Mouse (Mus musculus): ENCODE measurements around the gene Rai14. TPM values are rescaled to one million over a fixed set of nuclear protein-coding genes. Genes with fewer than 3 reads are reported as not detected.

Rai14 gene
- polyA plus RNA-seq, 1 experiment, result 27.4 TPM

DNA sequence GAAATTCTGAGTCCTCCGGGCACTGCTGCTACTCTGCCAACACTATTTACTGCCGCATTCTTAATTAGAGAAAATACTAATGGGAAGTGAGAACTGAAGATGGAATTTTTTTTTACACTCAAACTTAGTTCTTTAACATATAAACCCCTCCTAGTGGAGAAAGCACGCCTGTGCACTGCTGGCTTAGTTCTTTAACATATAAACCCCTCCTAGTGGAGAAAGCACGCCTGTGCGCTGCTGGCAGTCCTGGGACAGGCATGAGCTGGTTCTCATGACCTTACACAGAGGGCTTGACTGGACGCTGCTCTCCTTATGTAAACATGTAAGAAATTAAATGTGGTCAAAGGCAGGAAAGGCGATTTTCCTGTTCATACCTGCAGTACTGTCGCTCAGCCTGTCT is 131.0 kb downstream of the Rai14 start:
- Histone ChIP-seq H3ac (ENCODE audit: control insufficient read depth, insufficient read length) (no peak overlapping the region), H3K4me3 (no peak overlapping the region), H3K79me2 (ENCODE audit: control insufficient read depth, insufficient read depth) (no peaks in the 10 kb centered on the region), H3K36me3 (ENCODE audit: control insufficient read depth, insufficient read depth) (peaks cover 37% of the 10 kb centered on the region), H3K4me2 (ENCODE audit: low read depth) (no peak overlapping the region), H3K27me3 (ENCODE audit: control insufficient read depth, insufficient read depth, insufficient read length) (no peaks in the 10 kb centered on the region)
- TF ChIP-seq E2F4 (IDR thresholded peaks at IDR 0.05; ENCODE audit: insufficient read depth), result no peak
- TF ChIP-seq TCF3 (IDR thresholded peaks at IDR 0.05; ENCODE audit: insufficient read length, low read depth), result no peak
- TF ChIP-seq MYOD1 (IDR thresholded peaks at IDR 0.05; ENCODE audit: control insufficient read depth in 1 of 3, insufficient read length in 2 of 3, low read depth in 2 of 3), result no peak
- TF ChIP-seq USF1 (IDR thresholded peaks at IDR 0.05; ENCODE audit: low read depth), result no peak
- no peak for TF ChIP-seq POLR2A (IDR thresholded peaks at IDR 0.05; ENCODE audit: insufficient read length, low read depth)
- TF ChIP-seq MAX (IDR thresholded peaks at IDR 0.05; ENCODE audit: low read depth), result no peak
- TF ChIP-seq TCF12 (IDR thresholded peaks at IDR 0.05; ENCODE audit: insufficient read depth, poor library complexity, severe bottlenecking), result no peak
- TF ChIP-seq CEBPB (IDR thresholded peaks at IDR 0.05; ENCODE audit: insufficient read depth, poor library complexity, severe bottlenecking), result no peak
- no peak for TF ChIP-seq REST (IDR thresholded peaks at IDR 0.05; ENCODE audit: insufficient read depth, insufficient read length)
- TF ChIP-seq SRF (IDR thresholded peaks at IDR 0.05; ENCODE audit: control insufficient read depth, insufficient read length, low read depth), result no peak
- no peak for TF ChIP-seq MYOG (IDR thresholded peaks at IDR 0.05; ENCODE audit: control insufficient read depth in 1 of 3, insufficient read depth in 1 of 3, insufficient read length in 2 of 3, low read depth in 2 of 3)
- TF ChIP-seq POLR2AphosphoS2 (IDR thresholded peaks at IDR 0.05; ENCODE audit: insufficient read length, low read depth), result no peak

DNA sequence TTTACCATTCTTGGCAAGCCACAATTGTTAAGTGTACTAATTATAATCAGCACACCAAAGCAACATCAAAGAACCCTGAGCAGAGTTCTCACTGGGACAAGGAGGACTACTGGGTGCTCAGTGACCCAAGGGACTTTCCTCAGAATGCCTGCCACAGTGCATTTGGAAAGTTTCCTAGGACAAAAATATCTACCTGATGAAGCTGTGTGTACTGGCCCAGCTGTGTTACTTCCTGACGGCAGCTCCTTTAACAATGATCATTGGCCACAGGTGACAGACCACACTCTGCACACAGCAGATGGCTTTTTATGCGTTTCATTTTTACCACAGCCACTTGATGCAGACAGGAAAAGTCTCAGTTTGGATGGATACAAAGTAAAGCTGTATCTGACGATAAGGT is 135.3 kb downstream of the Rai14 start:
- Histone ChIP-seq H3K4me3 (no peak overlapping the region), H3K27me3 (ENCODE audit: control insufficient read depth, insufficient read depth, insufficient read length) (no peaks in the 10 kb centered on the region), H3ac (ENCODE audit: control insufficient read depth, insufficient read length) (no peak overlapping the region), H3K79me2 (ENCODE audit: control insufficient read depth, insufficient read depth) (no peaks in the 10 kb centered on the region), H3K4me2 (ENCODE audit: low read depth) (no peak overlapping the region), H3K36me3 (ENCODE audit: control insufficient read depth, insufficient read depth) (peaks cover 52% of the 10 kb centered on the region)
- TF ChIP-seq MAX (IDR thresholded peaks at IDR 0.05; ENCODE audit: low read depth) (no peak), REST (IDR thresholded peaks at IDR 0.05; ENCODE audit: insufficient read depth, insufficient read length) (no peak), MYOG (IDR thresholded peaks at IDR 0.05; ENCODE audit: control insufficient read depth in 1 of 3, insufficient read depth in 1 of 3, insufficient read length in 2 of 3, low read depth in 2 of 3) (no peak), E2F4 (IDR thresholded peaks at IDR 0.05; ENCODE audit: insufficient read depth) (no peak), MYOD1 (IDR thresholded peaks at IDR 0.05; ENCODE audit: control insufficient read depth in 1 of 3, insufficient read length in 2 of 3, low read depth in 2 of 3) (no peak), SRF (IDR thresholded peaks at IDR 0.05; ENCODE audit: control insufficient read depth, insufficient read length, low read depth) (no peak), TCF3 (IDR thresholded peaks at IDR 0.05; ENCODE audit: insufficient read length, low read depth) (no peak), USF1 (IDR thresholded peaks at IDR 0.05; ENCODE audit: low read depth) (no peak), TCF12 (IDR thresholded peaks at IDR 0.05; ENCODE audit: insufficient read depth, poor library complexity, severe bottlenecking) (no peak), POLR2AphosphoS2 (IDR thresholded peaks at IDR 0.05; ENCODE audit: insufficient read length, low read depth) (no peak), POLR2A (IDR thresholded peaks at IDR 0.05; ENCODE audit: insufficient read length, low read depth) (no peak), CEBPB (IDR thresholded peaks at IDR 0.05; ENCODE audit: insufficient read depth, poor library complexity, severe bottlenecking) (no peak)

DNA sequence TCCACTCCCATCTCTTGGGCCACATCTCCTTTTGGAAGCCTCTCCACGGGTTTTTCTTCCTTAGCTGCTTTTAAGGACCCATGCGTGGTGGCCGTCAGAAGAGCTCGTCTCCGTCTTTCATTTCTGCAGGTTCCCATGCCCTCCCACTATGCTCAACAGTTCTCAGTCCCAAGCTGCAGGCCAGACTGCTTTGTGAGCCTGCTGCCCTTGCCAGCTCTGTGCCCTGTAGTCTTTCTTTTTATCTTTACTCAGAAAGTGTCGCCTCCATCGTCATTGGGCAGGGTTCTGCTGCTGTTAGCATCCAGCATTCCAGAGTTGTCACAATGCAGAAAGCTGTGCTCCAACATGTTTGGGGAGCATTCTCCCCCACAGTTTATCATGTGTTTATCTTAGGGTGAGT is 147.9 kb downstream of the Rai14 start:
- peaks cover 47% of the 10 kb centered on the region for H3K36me3 ChIP-seq (ENCODE audit: control insufficient read depth, insufficient read depth)
- H3ac ChIP-seq (ENCODE audit: control insufficient read depth, insufficient read length), result no peak overlapping the region
- H3K79me2 ChIP-seq (ENCODE audit: control insufficient read depth, insufficient read depth), result no peaks in the 10 kb centered on the region

DNA sequence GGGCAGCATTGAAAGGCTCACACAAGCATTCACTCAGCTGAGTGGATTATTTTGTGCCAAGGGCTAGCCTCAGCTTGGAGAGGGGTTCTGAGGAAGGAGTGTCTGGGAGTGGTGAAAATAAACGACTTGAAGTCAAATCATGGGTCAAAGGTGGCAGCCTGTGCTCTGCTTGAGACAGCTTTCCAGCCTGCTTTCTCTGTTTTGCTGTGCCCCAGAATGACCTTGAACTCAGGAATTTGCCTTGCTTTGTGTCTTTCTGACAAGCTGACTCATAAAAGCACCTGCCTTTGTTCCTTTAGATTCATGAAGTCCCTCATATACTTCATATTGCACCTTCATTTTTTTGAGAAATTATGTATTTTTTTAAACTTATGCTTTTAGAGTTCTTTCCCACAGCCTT is 150.2 kb downstream of the Rai14 start:
- no peak overlapping the region for H3K4me3 ChIP-seq
- no peak overlapping the region for H3ac ChIP-seq (ENCODE audit: control insufficient read depth, insufficient read length)
- H3K36me3 ChIP-seq (ENCODE audit: control insufficient read depth, insufficient read depth), result peaks cover 26% of the 10 kb centered on the region
- TF ChIP-seq E2F4 (IDR thresholded peaks at IDR 0.05; ENCODE audit: insufficient read depth), result no peak
- peak; percentile 21 for TF ChIP-seq POLR2AphosphoS2 (IDR thresholded peaks at IDR 0.05; ENCODE audit: insufficient read length, low read depth)
- TF ChIP-seq MYOD1 (IDR thresholded peaks at IDR 0.05; ENCODE audit: control insufficient read depth in 1 of 3, insufficient read length in 2 of 3, low read depth in 2 of 3), result no peak
- H3K79me2 ChIP-seq (ENCODE audit: control insufficient read depth, insufficient read depth), result no peaks in the 10 kb centered on the region
- no peaks in the 10 kb centered on the region for H3K27me3 ChIP-seq (ENCODE audit: control insufficient read depth, insufficient read depth, insufficient read length)
- H3K4me2 ChIP-seq (ENCODE audit: low read depth), result no peak overlapping the region

More for the DNA sequence above, 147.9 kb downstream of the Rai14 start:
- Histone ChIP-seq H3K4me2 (ENCODE audit: low read depth) (no peak overlapping the region), H3K27me3 (ENCODE audit: control insufficient read depth, insufficient read depth, insufficient read length) (no peaks in the 10 kb centered on the region), H3K4me3 (no peak overlapping the region)
- TF ChIP-seq POLR2AphosphoS2 (IDR thresholded peaks at IDR 0.05; ENCODE audit: insufficient read length, low read depth) (peak; percentile 66), USF1 (IDR thresholded peaks at IDR 0.05; ENCODE audit: low read depth) (no peak), MAX (IDR thresholded peaks at IDR 0.05; ENCODE audit: low read depth) (no peak), MYOD1 (IDR thresholded peaks at IDR 0.05; ENCODE audit: control insufficient read depth in 1 of 3, insufficient read length in 2 of 3, low read depth in 2 of 3) (no peak)

DNA sequence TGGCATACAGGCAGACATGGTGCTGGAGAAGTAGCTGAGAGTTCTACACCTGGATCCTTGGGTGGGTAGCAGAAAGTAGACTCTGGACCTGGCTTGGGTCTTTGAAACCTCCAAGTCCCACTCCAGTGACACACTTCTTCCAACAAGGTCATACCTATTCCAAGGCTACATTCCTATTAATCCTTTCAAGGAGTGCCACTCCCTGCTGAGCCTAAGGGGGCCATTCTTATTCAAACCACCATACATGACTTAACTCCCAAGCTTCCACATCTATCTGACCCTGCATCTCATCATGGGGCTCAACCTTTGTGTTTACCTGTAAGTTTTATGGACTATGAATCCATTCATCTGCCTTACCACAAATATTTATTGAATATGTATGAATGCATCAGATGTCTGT is 152.1 kb downstream of the Rai14 start:
- Histone ChIP-seq H3K79me2 (ENCODE audit: control insufficient read depth, insufficient read depth) (no peaks in the 10 kb centered on the region), H3K4me2 (ENCODE audit: low read depth) (no peak overlapping the region), H3K27me3 (ENCODE audit: control insufficient read depth, insufficient read depth, insufficient read length) (no peaks in the 10 kb centered on the region), H3K4me3 (no peak overlapping the region), H3ac (ENCODE audit: control insufficient read depth, insufficient read length) (no peak overlapping the region), H3K36me3 (ENCODE audit: control insufficient read depth, insufficient read depth) (peaks cover 11% of the 10 kb centered on the region)
- TF ChIP-seq E2F4 (IDR thresholded peaks at IDR 0.05; ENCODE audit: insufficient read depth) (no peak), USF1 (IDR thresholded peaks at IDR 0.05; ENCODE audit: low read depth) (no peak), TCF12 (IDR thresholded peaks at IDR 0.05; ENCODE audit: insufficient read depth, poor library complexity, severe bottlenecking) (no peak), MAX (IDR thresholded peaks at IDR 0.05; ENCODE audit: low read depth) (no peak), CEBPB (IDR thresholded peaks at IDR 0.05; ENCODE audit: insufficient read depth, poor library complexity, severe bottlenecking) (no peak), POLR2AphosphoS2 (IDR thresholded peaks at IDR 0.05; ENCODE audit: insufficient read length, low read depth) (no peak), MYOG (IDR thresholded peaks at IDR 0.05; ENCODE audit: control insufficient read depth in 1 of 3, insufficient read depth in 1 of 3, insufficient read length in 2 of 3, low read depth in 2 of 3) (no peak), SRF (IDR thresholded peaks at IDR 0.05; ENCODE audit: control insufficient read depth, insufficient read length, low read depth) (no peak), REST (IDR thresholded peaks at IDR 0.05; ENCODE audit: insufficient read depth, insufficient read length) (no peak), MYOD1 (IDR thresholded peaks at IDR 0.05; ENCODE audit: control insufficient read depth in 1 of 3, insufficient read length in 2 of 3, low read depth in 2 of 3) (no peak), TCF3 (IDR thresholded peaks at IDR 0.05; ENCODE audit: insufficient read length, low read depth) (no peak)
